Mouse (Mus musculus) fibroblast of lung, adult 2 months (primary cell): ENCODE results near the gene Stkld1.
"Not testable (repeated sequence)": the region's sequence is repeated elsewhere in the genome, so short reads cannot be mapped to it uniquely, and the experiment has no call there.

Experiments used
- DNase-seq: peaks from one replicate; pipeline ENCODE4 v3.0.0-alpha.2; 2011; ENCODE audit warnings: low read depth

Stkld1 gene

GRCm38 (mm10) chr2:26933304-26934055 lies at the start of gene Stkld1, which contains the start of gene Surf4:
TSS of gene Stkld1 (plus strand) at chr2:26934047.
TSS of gene Surf4 (minus strand) at chr2:26933928.
- DNase-seq: peak; percentile 50

GRCm38 (mm10) chr2:26885541-26885940 lies 48.3 kb upstream of the Stkld1 start:
- not testable (repeated sequence) for DNase-seq

- not testable (repeated sequence) for DNase-seq
Observed at GRCm38 (mm10) chr2:26886170-26886569, 47.7 kb upstream of the Stkld1 start.

GRCm38 (mm10) chr2:26895898-26896297 lies 37.9 kb upstream of the Stkld1 start:
- no peak for DNase-seq

GRCm38 (mm10) chr2:26900731-26901130 lies 33.1 kb upstream of the Stkld1 start:
- no peak for DNase-seq

- no peak for DNase-seq
Observed at GRCm38 (mm10) chr2:26901834-26902400, 31.9 kb upstream of the Stkld1 start.

- peak; percentile 89 for DNase-seq
Observed at GRCm38 (mm10) chr2:26902467-26903220, 31.2 kb upstream of the Stkld1 start, which contains the start of gene Surf6. TSS of gene Surf6 (minus strand) at chr2:26902879.

GRCm38 (mm10) chr2:26903311-26903710 lies 30.5 kb upstream of the Stkld1 start:
- no peak for DNase-seq

GRCm38 (mm10) chr2:26905936-26906335 lies 27.9 kb upstream of the Stkld1 start:
- no peak for DNase-seq

- no peak for DNase-seq
Observed at GRCm38 (mm10) chr2:26906431-26906830, 27.4 kb upstream of the Stkld1 start.

- no peak for DNase-seq
Observed at GRCm38 (mm10) chr2:26907109-26907508, 26.7 kb upstream of the Stkld1 start.

- no peak for DNase-seq
Observed at GRCm38 (mm10) chr2:26908710-26909386, 25.0 kb upstream of the Stkld1 start.

- DNase-seq: no peak
Observed at GRCm38 (mm10) chr2:26909387-26909784, 24.5 kb upstream of the Stkld1 start.

- DNase-seq: peak; percentile 95
Observed at GRCm38 (mm10) chr2:26910124-26910993, 23.5 kb upstream of the Stkld1 start, which contains the start of the genes Med22 and Rpl7a. TSS of gene Med22 (minus strand) at chr2:26910677. TSS of gene Rpl7a (plus strand) at chr2:26910764.

- DNase-seq: no peak
Observed at GRCm38 (mm10) chr2:26910994-26911765, 22.7 kb upstream of the Stkld1 start.

- DNase-seq: no peak
Observed at GRCm38 (mm10) chr2:26912253-26912770, 21.5 kb upstream of the Stkld1 start.

GRCm38 (mm10) chr2:26913416-26914147 lies 20.3 kb upstream of the Stkld1 start:
- DNase-seq: no peak

- no peak for DNase-seq
Observed at GRCm38 (mm10) chr2:26914148-26914941, 19.5 kb upstream of the Stkld1 start.
